ENCODE assay signal across 8 mouse cellular contexts in genomic region chr10:84916810-84917730, GRCm38 (mm10). TPM values are rescaled to one million over a fixed set of nuclear protein-coding genes. Genes with fewer than 3 reads are reported as not detected.
A peak's percentile ranks its signal among the peaks of the same experiment; 100 is the strongest.
DNase-seq lines count a peak whose midpoint lies in the region; ATAC-seq lines count a peak whose summit lies in the region.

Ric8b (plus strand) TSS chr10:84917616.

- H3K36me3 ChIP-seq in heart, embryonic 14.5 days (ENCODE audit: control insufficient read depth, insufficient read depth, low read length), result no peaks in the 10 kb centered on the region
- no peaks in the 10 kb centered on the region for H3K36me3 ChIP-seq in liver, embryonic 13.5 days
- H3K36me3 ChIP-seq in stomach, embryonic 16.5 days (ENCODE audit: control insufficient read depth, insufficient read depth, low read length), result no peaks in the 10 kb centered on the region

- peak within 1 kb of the TSS; percentile 96 for H3K9ac ChIP-seq in heart, embryonic 14.5 days (ENCODE audit: low read length)
- H3K9ac ChIP-seq in liver, embryonic 13.5 days, result peak within 1 kb of the TSS; percentile 91
- peak within 1 kb of the TSS; percentile 89 for H3K9ac ChIP-seq in stomach, embryonic 16.5 days (ENCODE audit: low read length)

- no peaks in the 10 kb centered on the region for H3K9me3 ChIP-seq in heart, embryonic 14.5 days (ENCODE audit: control insufficient read depth, low read length)
- no peaks in the 10 kb centered on the region for H3K9me3 ChIP-seq in liver, embryonic 13.5 days (replicated peaks)
- H3K9me3 ChIP-seq in stomach, embryonic 16.5 days (replicated peaks; ENCODE audit: control insufficient read depth, low read length), result no peaks in the 10 kb centered on the region

- peaks cover 0 to 10% of the 10 kb centered on the region in 2 experiments; a peak in 1 of 4 replicates for H3K4me1 ChIP-seq in heart, embryonic 14.5 days (ENCODE audit: control insufficient read depth in 2 of 2, insufficient read depth in 2 of 2, low read length in 2 of 2)
- H3K4me1 ChIP-seq in liver, embryonic 13.5 days (replicated peaks), result peaks cover 31% of the 10 kb centered on the region
- H3K4me1 ChIP-seq in stomach, embryonic 16.5 days (ENCODE audit: control insufficient read depth, insufficient read depth, low read length), result peaks cover 10% of the 10 kb centered on the region

- peak; percentile 82 for DNase-seq in c-Kit-negative CD71-positive TER-119-positive erythroid progenitor cells, embryonic 14.5 days (ENCODE audit: low read depth, low spot score)
- peak; percentile 98 for DNase-seq in fibroblast of lung, adult 2 months (ENCODE audit: low read depth)
- DNase-seq in kidney, postnatal 14 days, result peak; percentile 96
- peak; percentile 90 for DNase-seq in liver, embryonic 13.5 days
- DNase-seq in neural tube, embryonic 10.5 days (ENCODE audit: extremely low spot score, low spot score), result peak; percentile 98

- H3K4me3 ChIP-seq in heart, embryonic 14.5 days (ENCODE audit: control insufficient read depth in 1 of 2, insufficient read depth in 1 of 2, low read depth in 1 of 2, low read length in 2 of 2), result peak within 1 kb of the TSS; percentile 90 to 92
- H3K4me3 ChIP-seq in liver, embryonic 13.5 days (replicated peaks), result peak within 1 kb of the TSS; percentile 90
- peak within 1 kb of the TSS; percentile 63 for H3K4me3 ChIP-seq in stomach, embryonic 16.5 days (replicated peaks; ENCODE audit: low read length)

- H3K27ac ChIP-seq in heart, embryonic 14.5 days (replicated peaks in 1 of 2; ENCODE audit: control insufficient read depth in 1 of 2, insufficient read depth in 1 of 2, low read depth in 2 of 2, low read length in 2 of 2), result peak within 1 kb of the TSS; percentile 97 to 100
- H3K27ac ChIP-seq in liver, embryonic 13.5 days, result peak within 1 kb of the TSS; percentile 88
- peak within 1 kb of the TSS; percentile 97 for H3K27ac ChIP-seq in stomach, embryonic 16.5 days (ENCODE audit: low read length)

- peak within 1 kb of the TSS; percentile 92 for H3K4me2 ChIP-seq in heart, embryonic 14.5 days (ENCODE audit: low read length)
- peak within 1 kb of the TSS; percentile 93 for H3K4me2 ChIP-seq in liver, embryonic 13.5 days
- peak within 1 kb of the TSS; percentile 63 for H3K4me2 ChIP-seq in stomach, embryonic 16.5 days (ENCODE audit: low read depth, low read length)

- no peaks in the 10 kb centered on the region for H3K27me3 ChIP-seq in heart, embryonic 14.5 days (ENCODE audit: control insufficient read depth, insufficient read depth, low read length)
- no peaks in the 10 kb centered on the region for H3K27me3 ChIP-seq in liver, embryonic 13.5 days
- no peaks in the 10 kb centered on the region for H3K27me3 ChIP-seq in stomach, embryonic 16.5 days (ENCODE audit: control insufficient read depth, insufficient read depth, low read length)

- under 1% methylated on average over 50 of the region's 51 CpGs for WGBS in heart, embryonic 14.5 days
- WGBS in liver, embryonic 13.5 days (ENCODE audit: insufficient replicate concordance), result under 1% methylated on average over 51 of the region's 51 CpGs
- 0% methylated on average over 46 of the region's 51 CpGs for WGBS in stomach, embryonic 16.5 days

- ATAC-seq in CD4-positive, CD25-positive, alpha-beta regulatory T cell, adult 4 months, result peak; percentile 93
- peak; percentile 97 for ATAC-seq in heart, embryonic 14.5 days (ENCODE audit: insufficient number of reproducible peaks, insufficient read depth, low FRiP score, low read depth)
- ATAC-seq in liver, embryonic 13.5 days (ENCODE audit: low read depth), result peak; percentile 95
- ATAC-seq in stomach, embryonic 16.5 days (ENCODE audit: insufficient read depth, low FRiP score), result peak; percentile 98

RNA-seq across cellular contexts. Expression of gene Ric8b, which starts in this region (rescaled TPM):
- 1 to 10 TPM; 6.3 to 7.2 TPM for polyA plus RNA-seq in CD4-positive, CD25-positive, alpha-beta regulatory T cell, adult 4 months (2017; shearing (Covaris generic))
- polyA plus RNA-seq in heart, embryonic 14.5 days (2014; fragmentation: Nextera tagmentation; extraction: Ambion mirVana), result 14.9 and 17.2 TPM in 2 replicates
- polyA plus RNA-seq in liver, embryonic 13.5 days (2015; fragmentation: Nextera tagmentation; extraction: Ambion mirVana), result 3.9 and 4.4 TPM in 2 replicates
- 17.6 and 18.2 TPM in 2 replicates for polyA plus RNA-seq in stomach, embryonic 16.5 days (2015; fragmentation: Nextera tagmentation; extraction: Ambion mirVana)

Comparison
In these comparisons a context has a peak if more than half of its experiments do, and no peak if none do; other contexts are left out.
1. Peak in every context shown above with its lines: DNase-seq, ATAC-seq, H3K4me3 ChIP-seq and H3K27ac ChIP-seq.